Mouse (Mus musculus) right cerebral cortex, adult 2 months (tissue): ENCODE measurements around the gene Plekha6.
A peak's percentile ranks its signal among the peaks of the same experiment; 100 is the strongest.

ENCODE experiments used
- DNase-seq, 2 experiments: peaks; one replicate each; pipeline ENCODE4 v3.0.0; 2021 to 2022; ENCODE audit warnings: low spot score in 2 of 2

Gene Plekha6

GRCm38 (mm10) chr1:133276983-133277382 is 113.0 kb downstream of the Plekha6 start:
- no peak for DNase-seq

- no peak for DNase-seq
These were observed 114.5 kb downstream of the Plekha6 start for GRCm38 (mm10) chr1:133278539-133278938.

GRCm38 (mm10) chr1:133278946-133279631 is 115.1 kb downstream of the Plekha6 start:
- DNase-seq: no peak

- DNase-seq: peak; percentile 65 to 69
These were observed 115.7 kb downstream of the Plekha6 start for GRCm38 (mm10) chr1:133279632-133280093.

- no peak for DNase-seq
These were observed 116.5 kb downstream of the Plekha6 start for GRCm38 (mm10) chr1:133280537-133280936.

GRCm38 (mm10) chr1:133285907-133286306 is 121.9 kb downstream of the Plekha6 start:
- no peak for DNase-seq

GRCm38 (mm10) chr1:133287051-133287450 is 123.0 kb downstream of the Plekha6 start:
- DNase-seq: peak; percentile 60 to 62

- DNase-seq: no peak
These were observed 123.9 kb downstream of the Plekha6 start for GRCm38 (mm10) chr1:133287880-133288279.

GRCm38 (mm10) chr1:133291888-133292287 is 127.9 kb downstream of the Plekha6 start:
- no peak for DNase-seq

GRCm38 (mm10) chr1:133292608-133293007 is 128.6 kb downstream of the Plekha6 start:
- no peak for DNase-seq

- DNase-seq: no peak
These were observed 132.4 kb downstream of the Plekha6 start for GRCm38 (mm10) chr1:133296376-133296775.

GRCm38 (mm10) chr1:133298816-133299215 is 134.8 kb downstream of the Plekha6 start:
- DNase-seq: peak in 1 of 2 experiments; percentile 50

- DNase-seq: no peak
These were observed 138.5 kb downstream of the Plekha6 start for GRCm38 (mm10) chr1:133302540-133302939.

- DNase-seq: peak; percentile 76 to 80
These were observed 142.8 kb downstream of the Plekha6 start for GRCm38 (mm10) chr1:133306842-133307241.

- DNase-seq: peak in 1 of 2 experiments; percentile 41
These were observed 143.3 kb downstream of the Plekha6 start for GRCm38 (mm10) chr1:133307318-133307717.

GRCm38 (mm10) chr1:133309652-133310267 is 145.8 kb downstream of the Plekha6 start, which contains the start of gene Golt1a:
Gene Golt1a (plus strand): TSS chr1:133309800.
- no peak for DNase-seq

GRCm38 (mm10) chr1:133311240-133311639 is 147.2 kb downstream of the Plekha6 start:
- no peak for DNase-seq

GRCm38 (mm10) chr1:133311946-133312345 is 147.9 kb downstream of the Plekha6 start:
- DNase-seq: peak; percentile 73 to 75

GRCm38 (mm10) chr1:133314364-133314763 is 150.4 kb downstream of the Plekha6 start:
- DNase-seq: peak; percentile 45 to 66

- no peak for DNase-seq
These were observed 151.8 kb downstream of the Plekha6 start for GRCm38 (mm10) chr1:133315775-133316174.

GRCm38 (mm10) chr1:133316577-133316976 is 152.6 kb downstream of the Plekha6 start:
- DNase-seq: no peak

GRCm38 (mm10) chr1:133317149-133317548 is 153.1 kb downstream of the Plekha6 start:
- no peak for DNase-seq
